Mouse (Mus musculus): ENCODE data around the gene Fgf3.
A peak's percentile ranks its signal among the peaks of the same experiment; 100 is the strongest.

Gene Fgf3

GRCm38 (mm10) chr7:144837891-144838488 lies at the start of gene Fgf3:
TSS of gene Fgf3 (plus strand) at chr7:144838083.
- DNase-seq, result no peak

GRCm38 (mm10) chr7:144788631-144789030 lies 49.3 kb upstream of the Fgf3 start:
- DNase-seq, result peak; percentile 26 to 57

- DNase-seq, result no peak
Measured at GRCm38 (mm10) chr7:144789601-144790556, 48.0 kb upstream of the Fgf3 start.

- DNase-seq, result no peak
Measured at GRCm38 (mm10) chr7:144791426-144791825, 46.5 kb upstream of the Fgf3 start.

GRCm38 (mm10) chr7:144793296-144793695 lies 44.6 kb upstream of the Fgf3 start:
- DNase-seq, result peak; percentile 47 to 76

- DNase-seq, result no peak
Measured at GRCm38 (mm10) chr7:144795976-144796474, 41.9 kb upstream of the Fgf3 start.

- no peak for DNase-seq
Measured at GRCm38 (mm10) chr7:144796986-144797735, 40.7 kb upstream of the Fgf3 start.

GRCm38 (mm10) chr7:144798471-144798870 lies 39.4 kb upstream of the Fgf3 start:
- peak in 1 of 2 experiments; percentile 28 for DNase-seq

- DNase-seq, result no peak
Measured at GRCm38 (mm10) chr7:144807036-144807435, 30.8 kb upstream of the Fgf3 start.

GRCm38 (mm10) chr7:144807976-144808577 lies 29.8 kb upstream of the Fgf3 start:
- DNase-seq, result no peak

GRCm38 (mm10) chr7:144811521-144811920 lies 26.4 kb upstream of the Fgf3 start:
- DNase-seq, result no peak

- DNase-seq, result no peak
Measured at GRCm38 (mm10) chr7:144821901-144822300, 16.0 kb upstream of the Fgf3 start.

- peak; percentile 54 to 55 for DNase-seq
Measured at GRCm38 (mm10) chr7:144823988-144824387, 13.9 kb upstream of the Fgf3 start.

GRCm38 (mm10) chr7:144828369-144828768 lies 9.5 kb upstream of the Fgf3 start:
- no peak for DNase-seq

GRCm38 (mm10) chr7:144838522-144839503 lies 930 bp downstream of the Fgf3 start:
- DNase-seq, result no peak

- DNase-seq, result peak in 1 of 2 experiments; percentile 54
Measured at GRCm38 (mm10) chr7:144846158-144846557, 8.3 kb downstream of the Fgf3 start.

- DNase-seq, result no peak
Measured at GRCm38 (mm10) chr7:144847067-144847466, 9.2 kb downstream of the Fgf3 start, which contains the start of gene Fgf4. TSS of gene Fgf4 (plus strand) at chr7:144847367.

- DNase-seq, result no peak
Measured at GRCm38 (mm10) chr7:144851321-144851720, 13.4 kb downstream of the Fgf3 start.

GRCm38 (mm10) chr7:144854966-144855365 lies 17.1 kb downstream of the Fgf3 start:
- DNase-seq, result no peak

GRCm38 (mm10) chr7:144857158-144857557 lies 19.3 kb downstream of the Fgf3 start:
- no peak for DNase-seq

- no peak for DNase-seq
Measured at GRCm38 (mm10) chr7:144857826-144858342, 20.0 kb downstream of the Fgf3 start.

Measured in kidney, postnatal 25 days (tissue).